Mouse (Mus musculus) heart, adult 2 months (tissue): ENCODE results near the gene Plekha7. TPM values are rescaled to one million over a fixed set of nuclear protein-coding genes. Genes with fewer than 3 reads are reported as not detected.

Source experiments
- DNase-seq, 2 experiments: peaks; one replicate each; pipeline ENCODE4 v3.0.0; 2021
- H3K27ac ChIP-seq: fragments of 200-600 bp; 2 replicates; pipeline ENCODE4 v1.8.1; 2022
- H3K27me3 ChIP-seq: fragments of 200-500 bp; 2 replicates; pipeline ENCODE4 v1.6.1; 2012; ENCODE audit warnings: mild to moderate bottlenecking, low read length, inconsistent platforms, mixed read lengths; ENCODE audit not compliant: control insufficient read depth, insufficient read depth
- H3K36me3 ChIP-seq: fragments of 200-500 bp; 2 replicates; pipeline ENCODE4 v1.6.1; 2012; ENCODE audit warnings: low read length, inconsistent platforms; ENCODE audit not compliant: control insufficient read depth, insufficient read depth
- H3K4me1 ChIP-seq: fragments of 200-500 bp; 2 replicates; pipeline ENCODE4 v1.6.1; 2011; ENCODE audit warnings: low read length; ENCODE audit not compliant: control insufficient read depth, insufficient read depth
- H3K4me3 ChIP-seq: fragments of 200-600 bp; 2 replicates; pipeline ENCODE4 v1.8.1; 2022
- H3K79me2 ChIP-seq: fragments of 200-500 bp; replicated peaks from 2 replicates; pipeline ENCODE4 v1.6.1; 2012; ENCODE audit warnings: mild to moderate bottlenecking, inconsistent platforms, low read length, moderate library complexity, mixed read lengths; ENCODE audit not compliant: control insufficient read depth, insufficient read depth
- H3K9ac ChIP-seq: fragments of 200-500 bp; 2 replicates; pipeline ENCODE4 v1.6.1; 2012; ENCODE audit warnings: low read depth, mild to moderate bottlenecking, control low read depth, inconsistent platforms, low read length, mixed read lengths
- CTCF ChIP-seq: fragments of 200-600 bp; IDR thresholded peaks from 2 replicates; pipeline ENCODE4 v1.8.1; 2022; ENCODE audit warnings: antibody characterized with exemption, mild to moderate bottlenecking, moderate library complexity
- EP300 ChIP-seq: fragments of 200-500 bp; IDR thresholded peaks from 2 replicates; pipeline ENCODE4 v1.6.1; 2011; ENCODE audit warnings: low read depth, low read length, control low read depth; ENCODE audit not compliant: insufficient read depth
- POLR2A ChIP-seq: fragments of 200-500 bp; IDR thresholded peaks from 2 replicates; pipeline ENCODE4 v1.6.1; 2011; ENCODE audit warnings: mild to moderate bottlenecking, low read depth, low read length, control low read depth; ENCODE audit not compliant: insufficient read depth
- WGBS: fragments of 180-500 bp; shearing (Covaris S2); methylation state at CpG from one replicate; pipeline ENCODE4 v1.1.7; 2018; 5-methylcytosine and 5-hydroxymethylcytosine counted together
- intact Hi-C: fragments of 180-260 bp; cut with DNase I; formaldehyde crosslinking; loops from one replicate; pipeline ENCODE4 v1.15.1; 2025
- polyA plus RNA-seq: library from polyadenylated mRNA; depleted of rRNA; stranded (reverse); fragments of >200 nt; gene quantifications from 2 replicates; pipeline ENCODE4 v1.2.3, GENCODE M21; 2012
- total RNA-seq, 2 experiments: library from RNA; stranded (reverse); gene quantifications; 2 replicates each; pipeline ENCODE4 v1.2.3; 2021

The Plekha7 gene
- total and polyA plus RNA-seq, 3 experiments: 4.5 to 13.7 (median 6.3) TPM

- H3K4me3 ChIP-seq: no peak overlapping the region
- no peaks in the 10 kb centered on the region for H3K27me3 ChIP-seq
- no peak overlapping the region for H3K27ac ChIP-seq
- 75% methylated on average over 10 of the region's 10 CpGs for WGBS
- TF ChIP-seq CTCF: no peak
- TF ChIP-seq POLR2A: no peak
- TF ChIP-seq EP300: no peak
- intact Hi-C loops: no loop called here
- H3K79me2 ChIP-seq: no peaks in the 10 kb centered on the region
- DNase-seq: no peak
- H3K36me3 ChIP-seq: no peaks in the 10 kb centered on the region
- H3K9ac ChIP-seq: no peak overlapping the region
- no peaks in the 10 kb centered on the region for H3K4me1 ChIP-seq
Measured at GRCm38 (mm10) chr7:116298389-116298788, 9.8 kb downstream of the Plekha7 start.

DNA sequence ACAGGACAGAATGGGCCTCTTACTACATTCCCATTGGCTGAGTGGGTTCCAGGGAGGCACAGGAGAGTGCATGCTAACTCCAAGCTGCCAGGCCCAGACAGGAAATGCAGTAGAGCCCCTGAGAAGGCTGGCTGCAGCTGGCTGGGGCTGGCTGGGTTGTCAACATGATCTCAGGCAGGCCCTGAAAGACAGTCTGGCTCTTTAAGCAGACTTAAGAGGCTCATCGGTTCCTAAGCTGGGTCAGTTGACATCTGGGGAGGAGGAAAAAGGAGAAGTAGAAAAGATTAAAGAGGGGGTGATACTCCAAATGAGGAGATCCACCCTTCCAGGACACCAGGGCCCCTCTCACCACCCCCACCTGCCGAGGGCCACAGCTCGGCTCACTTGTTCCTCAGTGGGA is 13.2 kb downstream of the Plekha7 start:
- WGBS: 49% methylated on average over 3 of the region's 3 CpGs

DNA sequence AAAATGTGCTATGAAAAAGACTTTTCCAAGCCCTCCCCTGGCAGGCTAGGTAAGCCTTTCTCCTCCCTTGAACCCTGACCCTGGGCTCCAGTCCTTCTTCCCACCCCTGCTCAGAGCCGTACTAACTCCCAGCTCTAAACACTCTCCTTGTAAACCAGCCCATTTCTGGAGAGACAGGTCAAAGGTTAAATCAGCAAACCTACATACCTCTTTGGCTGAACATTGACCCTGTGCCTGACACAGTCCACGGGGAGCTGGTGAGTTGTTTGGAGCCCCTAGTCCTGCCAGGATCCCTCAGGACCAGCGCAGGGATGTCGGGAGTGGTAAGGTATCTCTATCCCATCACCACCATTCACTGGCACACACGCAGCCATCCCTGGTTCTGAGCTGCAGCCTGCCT is 15.8 kb downstream of the Plekha7 start:
- H3K27ac ChIP-seq: no peak overlapping the region
- TF ChIP-seq CTCF: no peak
- no peak for TF ChIP-seq POLR2A
- no peak for TF ChIP-seq EP300
- H3K27me3 ChIP-seq: no peaks in the 10 kb centered on the region
- no peaks in the 10 kb centered on the region for H3K36me3 ChIP-seq
- no peaks in the 10 kb centered on the region for H3K79me2 ChIP-seq
- no peak overlapping the region for H3K4me3 ChIP-seq
- DNase-seq: no peak
- 66% methylated on average over 5 of the region's 5 CpGs for WGBS
- no peaks in the 10 kb centered on the region for H3K4me1 ChIP-seq
- intact Hi-C loops: no loop called here
- H3K9ac ChIP-seq: no peak overlapping the region

More for the DNA sequence above, 13.2 kb downstream of the Plekha7 start:
- Histone ChIP-seq H3K79me2 (no peaks in the 10 kb centered on the region), H3K4me1 (no peaks in the 10 kb centered on the region), H3K9ac (no peak overlapping the region), H3K27ac (no peak overlapping the region), H3K27me3 (no peaks in the 10 kb centered on the region), H3K4me3 (no peak overlapping the region), H3K36me3 (no peaks in the 10 kb centered on the region)
- no peak for DNase-seq
- TF ChIP-seq POLR2A (no peak), CTCF (no peak), EP300 (no peak)
- intact Hi-C loops: no loop called here

- Histone ChIP-seq H3K36me3 (no peaks in the 10 kb centered on the region), H3K27ac (no peak overlapping the region), H3K27me3 (no peaks in the 10 kb centered on the region), H3K79me2 (no peaks in the 10 kb centered on the region), H3K9ac (no peak overlapping the region), H3K4me1 (0 out of 2 replicates have a peak, but pooled peaks cover 2% of the 10 kb centered on the region), H3K4me3 (no peak overlapping the region)
- WGBS: 52% methylated on average over 1 of the region's 1 CpGs
- no peak for TF ChIP-seq CTCF
- TF ChIP-seq POLR2A: no peak
- no peak for TF ChIP-seq EP300
- DNase-seq: no peak
- intact Hi-C loops: no loop called here
Measured at GRCm38 (mm10) chr7:116290559-116290958, 17.6 kb downstream of the Plekha7 start.

DNA sequence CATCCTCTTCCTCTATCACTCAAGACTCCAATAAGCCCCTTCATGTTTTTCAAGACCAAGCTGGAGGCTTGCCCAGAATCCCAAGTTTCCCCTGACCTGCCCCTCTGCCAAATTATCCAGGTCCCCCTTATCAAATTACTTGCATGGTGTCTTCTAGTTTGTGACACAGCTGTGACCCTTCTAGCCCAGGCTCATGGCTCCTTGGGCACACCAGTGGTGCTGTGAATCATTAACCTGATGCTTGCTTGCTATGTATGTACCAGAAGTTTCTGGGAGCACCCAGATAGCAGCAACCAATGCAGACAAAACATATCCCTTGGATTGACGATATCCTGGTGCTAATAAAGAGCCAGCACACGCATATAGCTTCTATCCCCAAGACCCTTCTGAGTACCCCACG is 19.2 kb downstream of the Plekha7 start:
- Histone ChIP-seq H3K4me3 (no peak overlapping the region), H3K27me3 (no peaks in the 10 kb centered on the region), H3K9ac (no peak overlapping the region), H3K4me1 (0 out of 2 replicates have a peak, but pooled peaks cover 2% of the 10 kb centered on the region), H3K36me3 (no peaks in the 10 kb centered on the region), H3K27ac (no peak overlapping the region), H3K79me2 (no peaks in the 10 kb centered on the region)
- no peak for DNase-seq
- intact Hi-C loops: no loop called here
- TF ChIP-seq POLR2A (no peak), EP300 (no peak), CTCF (no peak)
- WGBS: 85% methylated on average over 3 of the region's 3 CpGs

DNA sequence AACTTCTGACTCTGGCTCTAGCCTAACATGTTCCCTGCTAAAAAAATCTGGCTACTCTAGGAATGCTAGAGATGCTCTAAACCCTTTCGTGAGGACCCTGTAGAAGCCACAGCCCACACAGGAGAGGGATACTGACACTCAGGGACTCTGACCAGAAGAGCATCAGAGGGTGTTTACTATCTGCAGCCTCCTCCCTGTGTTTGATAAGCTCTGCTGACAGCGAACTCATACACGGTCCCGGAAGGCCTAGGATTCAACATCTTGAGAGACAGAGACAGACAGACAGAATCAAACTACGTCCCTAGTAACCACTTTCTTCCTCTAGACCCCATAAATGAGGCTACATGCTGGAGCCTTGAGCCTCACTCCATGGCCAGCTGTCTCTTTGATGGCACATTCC is 20.2 kb downstream of the Plekha7 start:
- Histone ChIP-seq H3K36me3 (no peaks in the 10 kb centered on the region), H3K79me2 (no peaks in the 10 kb centered on the region), H3K27me3 (no peaks in the 10 kb centered on the region), H3K4me1 (0 out of 2 replicates have a peak, but pooled peaks cover 2% of the 10 kb centered on the region), H3K4me3 (no peak overlapping the region), H3K27ac (no peak overlapping the region), H3K9ac (no peak overlapping the region)
- no peak for TF ChIP-seq POLR2A
- no peak for TF ChIP-seq CTCF
- TF ChIP-seq EP300: no peak
- DNase-seq: no peak
- intact Hi-C loops: no loop called here
- WGBS: 79% methylated on average over 5 of the region's 5 CpGs
